Comparison of ENCODE assay signal across 8 mouse cellular contexts in genomic region chr7:100492391-100493116, GRCm38 (mm10). TPM values are rescaled to one million over a fixed set of nuclear protein-coding genes. Genes with fewer than 3 reads are reported as not detected.
DNase-seq lines count a peak whose midpoint lies in the region; ATAC-seq and TF ChIP-seq lines count a peak whose summit lies in the region.

No protein-coding gene starts in this region.

- TF ChIP-seq CTCF in gastrocnemius, adult 2 months (IDR thresholded peaks at IDR 0.05), result no peak
- TF ChIP-seq CTCF in C2C12 (IDR thresholded peaks at IDR 0.05; ENCODE audit: control insufficient read depth, insufficient read depth, insufficient read length), result no peak
- peak; percentile 30 for TF ChIP-seq CTCF in intestine, postnatal 0 days (IDR thresholded peaks at IDR 0.05; ENCODE audit: low read depth)

- H3K36me3 ChIP-seq in C2C12 (ENCODE audit: control insufficient read depth, insufficient read depth), result no peaks in the 10 kb centered on the region
- H3K36me3 ChIP-seq in embryonic facial prominence, embryonic 15.5 days, result peaks cover 8% of the 10 kb centered on the region; the same call in 1 of the 2 replicates
- H3K36me3 ChIP-seq in intestine, postnatal 0 days (ENCODE audit: control insufficient read depth, insufficient read depth), result peaks cover 12% of the 10 kb centered on the region; the same call in 1 of the 2 replicates

- DNase-seq in gastrocnemius, adult 2 months, result peak; percentile 66
- no peak for DNase-seq in gastrocnemius, adult 8-10 months (ENCODE audit: low spot score in 2 of 2)
- DNase-seq in layer of hippocampus, adult 8-10 months (ENCODE audit: low spot score in 2 of 2), result no peak
- no peak for DNase-seq in layer of hippocampus, adult 9-11 months

- intact Hi-C loops in gastrocnemius, adult 2 months (cut with DNase I), result no loop called here

- peak; percentile 61 for ATAC-seq in embryonic facial prominence, embryonic 15.5 days (ENCODE audit: insufficient number of reproducible peaks, low FRiP score, low TSS enrichment, low read depth)
- peak; percentile 71 for ATAC-seq in intestine, postnatal 0 days
- peak; percentile 39 for ATAC-seq in megakaryocyte-erythroid progenitor cell, adult 5-6 weeks (replicated peaks; ENCODE audit: low FRiP score, low TSS enrichment, poor library complexity, severe bottlenecking)

- 3% methylated on average over 35 of the region's 36 CpGs for WGBS in embryonic facial prominence, embryonic 15.5 days
- WGBS in intestine, postnatal 0 days, result 4% methylated on average over 35 of the region's 36 CpGs

- H3K4me3 ChIP-seq in gastrocnemius, adult 2 months, result peak overlapping the region; percentile 78
- no peak overlapping the region for H3K4me3 ChIP-seq in C2C12 (ENCODE audit: insufficient read depth, poor library complexity, severe bottlenecking)
- peak overlapping the region; percentile 52 for H3K4me3 ChIP-seq in embryonic facial prominence, embryonic 15.5 days (replicated peaks)
- peak overlapping the region; percentile 67 for H3K4me3 ChIP-seq in intestine, postnatal 0 days (ENCODE audit: low read depth, low read length)

- H3K27ac ChIP-seq in gastrocnemius, adult 2 months, result peak overlapping the region; percentile 83
- peak overlapping the region; percentile 56 for H3K27ac ChIP-seq in embryonic facial prominence, embryonic 15.5 days (replicated peaks)
- H3K27ac ChIP-seq in intestine, postnatal 0 days (ENCODE audit: low read depth, low read length), result peak overlapping the region; percentile 75

- peak overlapping the region; percentile 93 for H3K4me2 ChIP-seq in embryonic facial prominence, embryonic 15.5 days (replicated peaks)
- peak overlapping the region; percentile 81 for H3K4me2 ChIP-seq in intestine, postnatal 0 days (replicated peaks; ENCODE audit: low read depth)

- H3ac ChIP-seq in C2C12 (ENCODE audit: control insufficient read depth, insufficient read length, low read depth), result peak overlapping the region; percentile 9

- H3K9ac ChIP-seq in embryonic facial prominence, embryonic 15.5 days, result peak overlapping the region; percentile 13; the same call in 1 of the 2 replicates
- H3K9ac ChIP-seq in intestine, postnatal 0 days (ENCODE audit: low read depth, low read length), result peak overlapping the region; percentile 65

- peaks cover 46% of the 10 kb centered on the region for H3K4me1 ChIP-seq in embryonic facial prominence, embryonic 15.5 days
- H3K4me1 ChIP-seq in intestine, postnatal 0 days (replicated peaks; ENCODE audit: control insufficient read depth, insufficient read depth, low read length), result no peaks in the 10 kb centered on the region

- H3K79me2 ChIP-seq in C2C12 (ENCODE audit: control insufficient read depth, insufficient read depth), result no peaks in the 10 kb centered on the region

- no peaks in the 10 kb centered on the region for H3K79me3 ChIP-seq in C2C12 (ENCODE audit: low read depth)

- H3K9me3 ChIP-seq in embryonic facial prominence, embryonic 15.5 days (replicated peaks), result no peaks in the 10 kb centered on the region
- H3K9me3 ChIP-seq in intestine, postnatal 0 days (ENCODE audit: control insufficient read depth), result no peaks in the 10 kb centered on the region

- no peaks in the 10 kb centered on the region for H3K27me3 ChIP-seq in C2C12 (ENCODE audit: control insufficient read depth, insufficient read depth, insufficient read length)
- 0 out of 2 replicates have a peak, but pooled peaks cover 2% of the 10 kb centered on the region for H3K27me3 ChIP-seq in embryonic facial prominence, embryonic 15.5 days
- H3K27me3 ChIP-seq in intestine, postnatal 0 days (replicated peaks; ENCODE audit: control insufficient read depth, insufficient read depth, low read length), result no peaks in the 10 kb centered on the region

TF ChIP-seq in C2C12, 6 proteins besides CTCF, POLR2A, EP300 and RAD21:
- TF ChIP-seq MAX (IDR thresholded peaks at IDR 0.05) (no peak), USF1 (IDR thresholded peaks at IDR 0.05; ENCODE audit: low read depth) (no peak), CEBPB (IDR thresholded peaks at IDR 0.05; ENCODE audit: low read depth) (no peak), MYOD1 (IDR thresholded peaks at IDR 0.05; ENCODE audit: control insufficient read depth, insufficient read length, low read depth) (no peak), FOSL1 (IDR thresholded peaks at IDR 0.05; ENCODE audit: insufficient read depth, low read length, poor library complexity, severe bottlenecking) (no peak), MYOG (IDR thresholded peaks at IDR 0.05; ENCODE audit: control insufficient read depth, extremely low read depth, insufficient read length) (no peak)

RNA-seq across cellular contexts. Expression of gene Ucp2, which starts 0.6 kb away (rescaled TPM):
- total RNA-seq in gastrocnemius, adult 2 months (2021), result 10 to 100 TPM; 17.4 to 27.2 TPM
- 10 to 100 TPM in 2 of 4 experiments, 1 to 10 TPM in 2; 6.3 to 15.0 (median 12.0) TPM for total RNA-seq in gastrocnemius, adult 8-10 months (2022)
- 92.5 TPM for polyA plus RNA-seq in C2C12 (2012; fragmentation: generic; extraction: Trizol)
- 227 and 228 TPM in 2 replicates for polyA plus RNA-seq in embryonic facial prominence, embryonic 15.5 days (2015; fragmentation: Nextera tagmentation; extraction: Ambion mirVana)
- polyA plus RNA-seq in intestine, postnatal 0 days (2015; fragmentation: Nextera tagmentation; extraction: Ambion mirVana), result 266 and 281 TPM in 2 replicates
- total RNA-seq in megakaryocyte-erythroid progenitor cell, adult 5-6 weeks (2014; fragmentation: Nextera tagmentation), result 705 and 713 TPM in 2 replicates
- 103 and 164 TPM in 2 replicates for total RNA-seq in megakaryocyte-erythroid progenitor cell, adult 5-6 weeks (2017)
- 100 to 1,000 TPM in 2 of 4 experiments, 10 to 100 TPM in 2; 40.3 to 175 (median 106) TPM for total RNA-seq in layer of hippocampus, adult 8-10 months (2022)

RNA-seq across cellular contexts. Expression of gene Ucp3, which starts 19.8 kb away (rescaled TPM):
- 100 to 1,000 TPM; 141 to 174 TPM for total RNA-seq in gastrocnemius, adult 2 months (2021)
- 100 to 1,000 TPM in 2 of 4 experiments, 10 to 100 TPM in 2; 88.7 to 109 (median 102) TPM for total RNA-seq in gastrocnemius, adult 8-10 months (2022)
- not detected for polyA plus RNA-seq in C2C12 (2012; fragmentation: generic; extraction: Trizol)
- 0.17 and 0.20 TPM in 2 replicates for polyA plus RNA-seq in embryonic facial prominence, embryonic 15.5 days (2015; fragmentation: Nextera tagmentation; extraction: Ambion mirVana)
- not detected in 2 replicates for polyA plus RNA-seq in intestine, postnatal 0 days (2015; fragmentation: Nextera tagmentation; extraction: Ambion mirVana)
- total RNA-seq in megakaryocyte-erythroid progenitor cell, adult 5-6 weeks (2014; fragmentation: Nextera tagmentation), result not detected in 2 replicates
- not detected in 2 replicates for total RNA-seq in megakaryocyte-erythroid progenitor cell, adult 5-6 weeks (2017)
- total RNA-seq in layer of hippocampus, adult 8-10 months (2022), result 1 to 10 TPM; 2.1 to 2.9 (median 2.2) TPM

RNA-seq across cellular contexts. Expression of gene Dnajb13, which starts 22.2 kb away (rescaled TPM):
- total RNA-seq in gastrocnemius, adult 2 months (2021), result not detected
- total RNA-seq in gastrocnemius, adult 8-10 months (2022), result under 1 TPM in 1 of 4 experiments, not detected in 3; 0.13 TPM
- 0.07 TPM for polyA plus RNA-seq in C2C12 (2012; fragmentation: generic; extraction: Trizol)
- polyA plus RNA-seq in embryonic facial prominence, embryonic 15.5 days (2015; fragmentation: Nextera tagmentation; extraction: Ambion mirVana), result 5.4 and 9.8 TPM in 2 replicates
- 0.09 and 0.17 TPM in 2 replicates for polyA plus RNA-seq in intestine, postnatal 0 days (2015; fragmentation: Nextera tagmentation; extraction: Ambion mirVana)
- total RNA-seq in megakaryocyte-erythroid progenitor cell, adult 5-6 weeks (2014; fragmentation: Nextera tagmentation), result not detected in 2 replicates
- 0.05 and 1.8 TPM in 2 replicates for total RNA-seq in megakaryocyte-erythroid progenitor cell, adult 5-6 weeks (2017)
- total RNA-seq in layer of hippocampus, adult 8-10 months (2022), result under 1 TPM in 3 of 4 experiments, not detected in 1; 0.38 to 0.98 (median 0.41) TPM

RNA-seq across cellular contexts. Expression of gene Coa4, which starts 44.3 kb away (rescaled TPM):
- total RNA-seq in gastrocnemius, adult 2 months (2021), result 10 to 100 TPM; 11.4 to 13.2 TPM
- 10 to 100 TPM in 2 of 4 experiments, 1 to 10 TPM in 2; 8.3 to 10.7 (median 9.7) TPM for total RNA-seq in gastrocnemius, adult 8-10 months (2022)
- polyA plus RNA-seq in C2C12 (2012; fragmentation: generic; extraction: Trizol), result 8.4 TPM
- polyA plus RNA-seq in embryonic facial prominence, embryonic 15.5 days (2015; fragmentation: Nextera tagmentation; extraction: Ambion mirVana), result 19.7 and 20.8 TPM in 2 replicates
- polyA plus RNA-seq in intestine, postnatal 0 days (2015; fragmentation: Nextera tagmentation; extraction: Ambion mirVana), result 52.4 and 54.1 TPM in 2 replicates
- total RNA-seq in megakaryocyte-erythroid progenitor cell, adult 5-6 weeks (2014; fragmentation: Nextera tagmentation), result 14.2 and 20.1 TPM in 2 replicates
- 8.2 and 9.0 TPM in 2 replicates for total RNA-seq in megakaryocyte-erythroid progenitor cell, adult 5-6 weeks (2017)
- total RNA-seq in layer of hippocampus, adult 8-10 months (2022), result 1 to 10 TPM; 7.9 to 9.9 (median 9.2) TPM

Comparison
In these comparisons a context has a peak if more than half of its experiments do, and no peak if none do; other contexts are left out.
1. RNA of gene Ucp3, which starts 19.8 kb away (total RNA-seq): 141 to 174 TPM in gastrocnemius, adult 2 months and 88.7 to 109 TPM in gastrocnemius, adult 8-10 months; 2.1 to 2.9 TPM in layer of hippocampus, adult 8-10 months and not detected in megakaryocyte-erythroid progenitor cell, adult 5-6 weeks; every median in the first group is over 10 times any median in the second.
2. Peak in every context shown above with its lines, with median percentiles within 50 percentile points of each other: H3K27ac ChIP-seq and ATAC-seq.